Mouse (Mus musculus) brain, embryonic 14.5 days (tissue): ENCODE results near the gene Coa4.

ENCODE experiments used
- CTCF ChIP-seq: fragments of 200-500 bp; IDR thresholded peaks from 2 replicates; pipeline ENCODE4 v1.5.1; 2012; ENCODE audit warnings: inconsistent platforms, mild to moderate bottlenecking, moderate library complexity, borderline replicate concordance; ENCODE audit not compliant: insufficient read depth, insufficient read length; ENCODE audit errors: extremely low read depth
- POLR2A ChIP-seq: fragments of 200-500 bp; IDR thresholded peaks from 2 replicates; pipeline ENCODE4 v1.6.1; 2012; ENCODE audit warnings: mild to moderate bottlenecking, inconsistent platforms, borderline replicate concordance; ENCODE audit not compliant: poor library complexity, insufficient read depth, insufficient read length, severe bottlenecking; ENCODE audit errors: extremely low read depth

GRCm38 (mm10) chr7:100589816-100590215, 52.9 kb downstream of the Coa4 start:
- TF ChIP-seq CTCF (no peak), POLR2A (no peak)
